Mouse (Mus musculus): ENCODE data around the gene Robo3. TPM values are rescaled to one million over a fixed set of nuclear protein-coding genes. Genes with fewer than 3 reads are reported as not detected.

Gene Robo3
- polyA plus RNA-seq, 1 experiment from 2014 or later = 0.11 TPM

DNA sequence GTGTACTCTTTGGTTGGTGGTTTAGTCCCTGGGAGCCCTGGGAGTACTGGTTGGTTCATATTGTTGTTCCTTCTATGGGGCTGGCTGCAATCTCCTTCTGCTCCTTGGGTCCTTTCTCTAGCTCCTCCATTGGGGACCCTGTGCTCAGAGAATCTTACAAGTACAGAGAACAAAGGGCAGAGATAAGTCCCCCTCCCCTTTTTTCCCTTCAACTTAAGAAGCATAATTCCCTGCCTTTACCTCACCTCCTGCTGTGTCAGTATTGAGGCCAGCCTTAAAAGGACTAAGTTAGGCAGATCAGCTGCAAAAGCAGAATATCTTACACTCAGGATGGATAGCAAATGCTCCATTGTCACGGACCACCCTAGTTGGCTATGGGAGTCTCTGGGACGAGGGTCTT is 41.0 kb downstream of the Robo3 start:
- Histone ChIP-seq H3K4me1 (ENCODE audit: control insufficient read depth, low read depth, low read length) (no peaks in the 10 kb centered on the region), H3K9ac (ENCODE audit: low read depth, low read length) (no peak overlapping the region), H3K4me3 (ENCODE audit: low read depth, low read length) (no peak overlapping the region), H3K27ac (ENCODE audit: low read length) (no peak overlapping the region), H3K4me2 (ENCODE audit: low read depth, low read length) (no peak overlapping the region), H3K27me3 (ENCODE audit: control insufficient read depth, insufficient read depth, low read depth, low read length) (no peaks in the 10 kb centered on the region; the same call in 1 of the 2 replicates), H3K36me3 (ENCODE audit: control insufficient read depth, insufficient read depth) (no peaks in the 10 kb centered on the region), H3K9me3 (replicated peaks; ENCODE audit: control insufficient read depth, low read length) (no peaks in the 10 kb centered on the region)
- ATAC-seq (ENCODE audit: low read depth) = no peak
- WGBS (ENCODE audit: insufficient replicate concordance) = 55% methylated on average over 2 of the region's 2 CpGs

- Histone ChIP-seq H3K4me1 (ENCODE audit: control insufficient read depth, low read depth, low read length) (no peaks in the 10 kb centered on the region), H3K4me2 (ENCODE audit: low read depth, low read length) (no peak overlapping the region), H3K9ac (ENCODE audit: low read depth, low read length) (no peak overlapping the region), H3K36me3 (ENCODE audit: control insufficient read depth, insufficient read depth) (no peaks in the 10 kb centered on the region), H3K4me3 (ENCODE audit: low read depth, low read length) (no peak overlapping the region), H3K27ac (ENCODE audit: low read length) (no peak overlapping the region), H3K9me3 (replicated peaks; ENCODE audit: control insufficient read depth, low read length) (no peaks in the 10 kb centered on the region), H3K27me3 (ENCODE audit: control insufficient read depth, insufficient read depth, low read depth, low read length) (peaks cover 2% of the 10 kb centered on the region)
- ATAC-seq (ENCODE audit: low read depth) = no peak
- WGBS (ENCODE audit: insufficient replicate concordance) = 44% methylated on average over 2 of the region's 2 CpGs
Measured at GRCm38 (mm10) chr9:37390891-37391290, 42.2 kb downstream of the Robo3 start.

GRCm38 (mm10) chr9:37384284-37385182 is 48.5 kb downstream of the Robo3 start:
- H3K9ac ChIP-seq (ENCODE audit: low read depth, low read length) = 0 out of 2 replicates have a peak overlapping the region, but pooled peaks have one; percentile 18
- peak; percentile 71 for ATAC-seq (ENCODE audit: low read depth)

DNA sequence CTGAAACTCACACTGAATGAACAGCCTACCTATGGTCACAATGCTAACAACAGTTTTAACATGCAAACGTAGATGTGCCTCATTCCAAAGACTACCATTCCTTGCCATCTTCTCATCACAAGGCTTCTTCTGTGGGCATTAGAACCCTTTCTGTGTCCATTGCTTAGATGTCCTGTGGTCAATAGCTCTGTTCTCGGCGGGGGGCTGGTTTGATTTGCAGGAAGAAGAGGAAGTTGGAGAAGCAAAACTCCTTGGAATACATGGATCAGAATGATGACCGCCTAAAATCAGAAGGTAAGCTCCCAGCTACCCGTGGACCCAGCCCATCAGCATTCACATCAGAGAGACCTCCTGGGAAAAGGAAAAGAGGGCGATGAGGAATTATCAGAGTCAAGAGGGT is 49.9 kb downstream of the Robo3 start:
- Histone ChIP-seq H3K27me3 (ENCODE audit: control insufficient read depth, insufficient read depth, low read depth, low read length) (peaks cover 15% of the 10 kb centered on the region), H3K27ac (ENCODE audit: low read length) (no peak overlapping the region), H3K9me3 (replicated peaks; ENCODE audit: control insufficient read depth, low read length) (no peaks in the 10 kb centered on the region), H3K36me3 (ENCODE audit: control insufficient read depth, insufficient read depth) (no peaks in the 10 kb centered on the region), H3K4me2 (ENCODE audit: low read depth, low read length) (no peak overlapping the region), H3K9ac (ENCODE audit: low read depth, low read length) (no peak overlapping the region), H3K4me3 (ENCODE audit: low read depth, low read length) (no peak overlapping the region), H3K4me1 (ENCODE audit: control insufficient read depth, low read depth, low read length) (no peaks in the 10 kb centered on the region)
- 58% methylated on average over 6 of the region's 6 CpGs for WGBS (ENCODE audit: insufficient replicate concordance)
- no peak for ATAC-seq (ENCODE audit: low read depth)

More at GRCm38 (mm10) chr9:37384284-37385182, 48.5 kb downstream of the Robo3 start:
- no peaks in the 10 kb centered on the region for H3K36me3 ChIP-seq (ENCODE audit: control insufficient read depth, insufficient read depth)
- no peaks in the 10 kb centered on the region for H3K9me3 ChIP-seq (replicated peaks; ENCODE audit: control insufficient read depth, low read length)
- no peaks in the 10 kb centered on the region for H3K4me1 ChIP-seq (ENCODE audit: control insufficient read depth, low read depth, low read length)
- no peak overlapping the region for H3K27ac ChIP-seq (ENCODE audit: low read length)
- H3K27me3 ChIP-seq (ENCODE audit: control insufficient read depth, insufficient read depth, low read depth, low read length) = peaks cover 15% of the 10 kb centered on the region
- H3K4me2 ChIP-seq (ENCODE audit: low read depth, low read length) = peak overlapping the region; percentile 42
- H3K4me3 ChIP-seq (ENCODE audit: low read depth, low read length) = peak overlapping the region; percentile 43
- 5% methylated on average over 54 of the region's 54 CpGs for WGBS (ENCODE audit: insufficient replicate concordance)

DNA sequence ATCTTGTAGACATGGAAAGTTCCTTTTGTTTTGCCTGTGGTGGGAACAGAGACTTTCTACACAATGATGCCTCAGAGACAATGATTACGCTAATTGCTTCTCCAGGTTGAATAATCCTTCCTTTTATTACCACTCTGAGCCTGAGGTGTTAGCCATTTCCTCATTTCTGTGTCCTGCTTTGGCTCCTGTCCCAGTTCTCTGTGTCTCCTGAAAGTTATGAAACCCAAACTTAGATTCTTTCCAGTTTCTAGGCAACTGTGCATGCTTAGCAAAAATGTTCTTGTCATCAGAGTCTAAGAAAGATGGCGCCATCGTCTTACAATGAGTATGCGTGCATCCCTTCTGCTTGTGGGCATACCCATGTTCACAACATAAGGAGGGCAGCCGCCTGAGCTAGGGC is 57.3 kb downstream of the Robo3 start:
- Histone ChIP-seq H3K4me1 (ENCODE audit: control insufficient read depth, low read depth, low read length) (no peaks in the 10 kb centered on the region), H3K9ac (ENCODE audit: low read depth, low read length) (no peak overlapping the region), H3K4me2 (ENCODE audit: low read depth, low read length) (no peak overlapping the region), H3K9me3 (replicated peaks; ENCODE audit: control insufficient read depth, low read length) (no peaks in the 10 kb centered on the region), H3K4me3 (ENCODE audit: low read depth, low read length) (no peak overlapping the region), H3K36me3 (ENCODE audit: control insufficient read depth, insufficient read depth) (no peaks in the 10 kb centered on the region), H3K27me3 (ENCODE audit: control insufficient read depth, insufficient read depth, low read depth, low read length) (no peaks in the 10 kb centered on the region), H3K27ac (ENCODE audit: low read length) (no peak overlapping the region)
- WGBS (ENCODE audit: insufficient replicate concordance) = 67% methylated on average over 5 of the region's 5 CpGs
- no peak for ATAC-seq (ENCODE audit: low read depth)

DNA sequence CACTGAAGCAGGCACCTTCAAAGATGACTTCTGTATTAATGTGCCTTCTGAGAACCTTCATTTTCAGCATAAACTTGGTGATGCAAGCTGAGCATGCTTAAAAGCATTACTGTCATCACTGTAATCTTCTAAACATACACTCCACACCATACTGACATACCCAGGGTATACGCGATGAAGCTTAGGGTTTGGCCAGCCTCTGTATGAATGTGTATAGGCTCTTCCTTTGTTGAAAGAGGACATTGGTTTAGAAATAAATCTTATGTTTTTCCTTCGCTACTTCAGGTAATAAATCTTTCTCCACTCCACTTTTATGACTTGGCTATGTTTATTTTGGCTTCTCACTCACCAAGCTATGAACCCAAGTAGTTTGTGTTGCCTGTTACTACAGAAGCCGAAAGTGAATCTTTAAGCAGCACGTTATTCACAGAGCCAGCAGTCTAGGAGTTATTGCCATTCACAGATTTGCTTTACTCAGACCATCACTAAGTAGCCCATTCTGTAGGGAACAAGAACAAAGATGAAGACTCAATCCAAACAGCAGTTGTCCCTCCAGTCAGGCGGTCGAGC is 61.7 kb downstream of the Robo3 start:
- Histone ChIP-seq H3K9me3 (replicated peaks; ENCODE audit: control insufficient read depth, low read length) (no peaks in the 10 kb centered on the region), H3K4me3 (ENCODE audit: low read depth, low read length) (no peak overlapping the region), H3K36me3 (ENCODE audit: control insufficient read depth, insufficient read depth) (no peaks in the 10 kb centered on the region), H3K27me3 (ENCODE audit: control insufficient read depth, insufficient read depth, low read depth, low read length) (no peaks in the 10 kb centered on the region), H3K4me1 (ENCODE audit: control insufficient read depth, low read depth, low read length) (no peaks in the 10 kb centered on the region), H3K4me2 (ENCODE audit: low read depth, low read length) (no peak overlapping the region), H3K9ac (ENCODE audit: low read depth, low read length) (no peak overlapping the region), H3K27ac (ENCODE audit: low read length) (no peak overlapping the region)
- ATAC-seq (ENCODE audit: low read depth) = no peak
- WGBS (ENCODE audit: insufficient replicate concordance) = 74% methylated on average over 7 of the region's 7 CpGs

DNA sequence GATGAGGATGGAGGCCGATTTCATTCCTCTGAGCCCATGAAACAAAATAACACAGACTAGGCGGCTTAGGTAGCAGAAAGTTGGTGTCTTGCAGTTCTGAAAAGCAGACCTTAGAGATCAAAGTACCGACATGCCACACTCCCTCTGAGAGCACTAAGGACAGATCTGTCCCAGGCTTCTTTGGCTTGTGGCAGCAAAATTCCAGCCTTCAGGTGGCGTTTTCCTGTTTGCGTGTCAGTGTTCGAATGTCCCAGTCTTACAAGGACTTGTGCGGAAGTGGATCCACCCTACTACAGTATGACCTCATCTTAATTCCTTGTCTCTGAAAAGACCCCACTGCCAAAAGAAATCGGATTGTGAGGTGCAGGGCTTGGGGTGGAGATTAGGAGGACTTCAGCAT is 64.2 kb downstream of the Robo3 start:
- Histone ChIP-seq H3K4me3 (ENCODE audit: low read depth, low read length) (no peak overlapping the region), H3K36me3 (ENCODE audit: control insufficient read depth, insufficient read depth) (no peaks in the 10 kb centered on the region), H3K27ac (ENCODE audit: low read length) (no peak overlapping the region), H3K9me3 (replicated peaks; ENCODE audit: control insufficient read depth, low read length) (no peaks in the 10 kb centered on the region), H3K4me1 (ENCODE audit: control insufficient read depth, low read depth, low read length) (no peaks in the 10 kb centered on the region), H3K4me2 (ENCODE audit: low read depth, low read length) (no peak overlapping the region), H3K27me3 (ENCODE audit: control insufficient read depth, insufficient read depth, low read depth, low read length) (no peaks in the 10 kb centered on the region), H3K9ac (ENCODE audit: low read depth, low read length) (no peak overlapping the region)
- WGBS (ENCODE audit: insufficient replicate concordance) = 59% methylated on average over 8 of the region's 8 CpGs
- no peak for ATAC-seq (ENCODE audit: low read depth)

GRCm38 (mm10) chr9:37368081-37368830 is 64.8 kb downstream of the Robo3 start:
- H3K4me1 ChIP-seq (ENCODE audit: control insufficient read depth, low read depth, low read length) = no peaks in the 10 kb centered on the region
- H3K9me3 ChIP-seq (replicated peaks; ENCODE audit: control insufficient read depth, low read length) = no peaks in the 10 kb centered on the region
- H3K9ac ChIP-seq (ENCODE audit: low read depth, low read length) = no peak overlapping the region
- H3K27ac ChIP-seq (ENCODE audit: low read length) = no peak overlapping the region
- no peak for ATAC-seq (ENCODE audit: low read depth)
- no peaks in the 10 kb centered on the region for H3K27me3 ChIP-seq (ENCODE audit: control insufficient read depth, insufficient read depth, low read depth, low read length)
- no peaks in the 10 kb centered on the region for H3K36me3 ChIP-seq (ENCODE audit: control insufficient read depth, insufficient read depth)
- H3K4me3 ChIP-seq (ENCODE audit: low read depth, low read length) = no peak overlapping the region
- WGBS (ENCODE audit: insufficient replicate concordance) = 66% methylated on average over 11 of the region's 11 CpGs
- H3K4me2 ChIP-seq (ENCODE audit: low read depth, low read length) = no peak overlapping the region

Data from liver, embryonic 16.5 days (tissue).